Mouse (Mus musculus): ENCODE results near the gene Ttf1. TPM values are rescaled to one million over a fixed set of nuclear protein-coding genes. Genes with fewer than 3 reads are reported as not detected.
"Not testable (repeated sequence)": the region's sequence is repeated elsewhere in the genome, so short reads cannot be mapped to it uniquely, and the experiment has no call there.

The Ttf1 gene
- polyA plus RNA-seq, 1 experiment from 2014 or later, result 16.7 TPM

GRCm38 (mm10) chr2:29097465-29097864 is 37.4 kb downstream of the Ttf1 start:
- no peak for TF ChIP-seq CTCF (IDR thresholded peaks at IDR 0.05)
- POLR2A ChIA-PET, result no interaction called here
- in situ Hi-C loops (cut with MboI; ENCODE audit: low pct_unique_long_range_greater_than_20kb), result no loop called here
- no peaks in the 10 kb centered on the region for H3K27me3 ChIP-seq
- CTCF ChIA-PET, result no interaction called here
- ATAC-seq, result no peak
- no peak for DNase-seq (ENCODE audit: low read depth, low spot score)

- ATAC-seq; POLR2A ChIA-PET; DNase-seq (ENCODE audit: low read depth, low spot score); CTCF ChIA-PET; in situ Hi-C loops (cut with MboI; ENCODE audit: low pct_unique_long_range_greater_than_20kb); H3K27me3 ChIP-seq: not testable (repeated sequence)
Measured at GRCm38 (mm10) chr2:29097955-29098354, 37.9 kb downstream of the Ttf1 start.

- ATAC-seq (no peak), DNase-seq (ENCODE audit: low read depth, low spot score) (no peak)
- no peaks in the 10 kb centered on the region for H3K27me3 ChIP-seq
- ChIA-PET POLR2A (no interaction called here), CTCF (no interaction called here)
- in situ Hi-C loops (cut with MboI; ENCODE audit: low pct_unique_long_range_greater_than_20kb), result no loop called here
- no peak for TF ChIP-seq CTCF (IDR thresholded peaks at IDR 0.05)
Measured at GRCm38 (mm10) chr2:29098786-29099185, 38.7 kb downstream of the Ttf1 start.

GRCm38 (mm10) chr2:29099646-29100045 is 39.6 kb downstream of the Ttf1 start:
- ChIA-PET CTCF (no interaction called here), POLR2A (no interaction called here)
- no peak for TF ChIP-seq CTCF (IDR thresholded peaks at IDR 0.05)
- no peak for DNase-seq (ENCODE audit: low read depth, low spot score)
- no peak for ATAC-seq
- no peaks in the 10 kb centered on the region for H3K27me3 ChIP-seq
- in situ Hi-C loops (cut with MboI; ENCODE audit: low pct_unique_long_range_greater_than_20kb), result no loop called here

- no peak for ATAC-seq
- POLR2A ChIA-PET, result no interaction called here
- no peaks in the 10 kb centered on the region for H3K27me3 ChIP-seq
- in situ Hi-C loops (cut with MboI; ENCODE audit: low pct_unique_long_range_greater_than_20kb), result no loop called here
- no peak for TF ChIP-seq CTCF (IDR thresholded peaks at IDR 0.05)
- DNase-seq (ENCODE audit: low read depth, low spot score), result peak; percentile 1
- CTCF ChIA-PET, result no interaction called here
Measured at GRCm38 (mm10) chr2:29100822-29101534, 40.9 kb downstream of the Ttf1 start.

GRCm38 (mm10) chr2:29102416-29103377 is 42.6 kb downstream of the Ttf1 start:
- in situ Hi-C loops (cut with MboI; ENCODE audit: low pct_unique_long_range_greater_than_20kb); CTCF ChIA-PET; ATAC-seq; POLR2A ChIA-PET; H3K27me3 ChIP-seq; DNase-seq (ENCODE audit: low read depth, low spot score): not testable (repeated sequence)

- in situ Hi-C loops (cut with MboI; ENCODE audit: low pct_unique_long_range_greater_than_20kb), result no loop called here
- ChIA-PET CTCF (no interaction called here), POLR2A (interaction anchor here (0.6 kb wide), 1 partner anchor 458 kb away, joined by 3 read pairs; no protein-coding TSS in a partner anchor)
Measured at GRCm38 (mm10) chr2:29120969-29121368, 60.9 kb downstream of the Ttf1 start.

GRCm38 (mm10) chr2:29122446-29122845 is 62.4 kb downstream of the Ttf1 start:
- ChIA-PET CTCF (no interaction called here), POLR2A (interaction anchor here (0.6 kb wide), 1 partner anchor 8 kb away, joined by 4 read pairs; no protein-coding TSS in a partner anchor)
- no peak for DNase-seq (ENCODE audit: low read depth, low spot score)
- H3K27me3 ChIP-seq, result no peaks in the 10 kb centered on the region
- in situ Hi-C loops (cut with MboI; ENCODE audit: low pct_unique_long_range_greater_than_20kb), result no loop called here
- no peak for TF ChIP-seq CTCF (IDR thresholded peaks at IDR 0.05)
- no peak for ATAC-seq

More at GRCm38 (mm10) chr2:29120969-29121368, 60.9 kb downstream of the Ttf1 start:
- TF ChIP-seq CTCF (IDR thresholded peaks at IDR 0.05), result no peak
- no peak for DNase-seq (ENCODE audit: low read depth, low spot score)
- no peak for ATAC-seq
- no peaks in the 10 kb centered on the region for H3K27me3 ChIP-seq

GRCm38 (mm10) chr2:29123907-29124569 is 64.0 kb downstream of the Ttf1 start, which contains the start of gene Setx:
Setx (plus strand) TSS chr2:29124181.
- no peaks in the 10 kb centered on the region for H3K27me3 ChIP-seq
- no peak for ATAC-seq
- ChIA-PET CTCF (no interaction called here), POLR2A (interaction anchor here (0.6 kb wide), 1 partner anchor 224 kb away, joined by 5 read pairs; no protein-coding TSS in a partner anchor)
- no peak for TF ChIP-seq CTCF (IDR thresholded peaks at IDR 0.05)
- in situ Hi-C loops (cut with MboI; ENCODE audit: low pct_unique_long_range_greater_than_20kb), result no loop called here
- DNase-seq (ENCODE audit: low read depth, low spot score), result no peak

- in situ Hi-C loops (cut with MboI; ENCODE audit: low pct_unique_long_range_greater_than_20kb), result no loop called here
- TF ChIP-seq CTCF (IDR thresholded peaks at IDR 0.05), result no peak
- no peaks in the 10 kb centered on the region for H3K27me3 ChIP-seq
- ChIA-PET POLR2A (no interaction called here), CTCF (no interaction called here)
- ATAC-seq (no peak), DNase-seq (ENCODE audit: low read depth, low spot score) (no peak)
Measured at GRCm38 (mm10) chr2:29124571-29124935, 64.5 kb downstream of the Ttf1 start.

Data from Patski (cell line).